Mouse (Mus musculus) embryo, embryonic 10 days (tissue): ENCODE measurements at regions not wholly inside any gene's neighbourhood (a gene's known extent, or its start where the extent isn't known, plus 50 kb on each side); places are given as distances from the start of the nearest gene placed in this dataset.

Experiments used
- DNase-seq: peaks from one replicate; pipeline ENCODE4 v3.0.0-alpha.2; 2015; ENCODE audit warnings: low spot score

DNA sequence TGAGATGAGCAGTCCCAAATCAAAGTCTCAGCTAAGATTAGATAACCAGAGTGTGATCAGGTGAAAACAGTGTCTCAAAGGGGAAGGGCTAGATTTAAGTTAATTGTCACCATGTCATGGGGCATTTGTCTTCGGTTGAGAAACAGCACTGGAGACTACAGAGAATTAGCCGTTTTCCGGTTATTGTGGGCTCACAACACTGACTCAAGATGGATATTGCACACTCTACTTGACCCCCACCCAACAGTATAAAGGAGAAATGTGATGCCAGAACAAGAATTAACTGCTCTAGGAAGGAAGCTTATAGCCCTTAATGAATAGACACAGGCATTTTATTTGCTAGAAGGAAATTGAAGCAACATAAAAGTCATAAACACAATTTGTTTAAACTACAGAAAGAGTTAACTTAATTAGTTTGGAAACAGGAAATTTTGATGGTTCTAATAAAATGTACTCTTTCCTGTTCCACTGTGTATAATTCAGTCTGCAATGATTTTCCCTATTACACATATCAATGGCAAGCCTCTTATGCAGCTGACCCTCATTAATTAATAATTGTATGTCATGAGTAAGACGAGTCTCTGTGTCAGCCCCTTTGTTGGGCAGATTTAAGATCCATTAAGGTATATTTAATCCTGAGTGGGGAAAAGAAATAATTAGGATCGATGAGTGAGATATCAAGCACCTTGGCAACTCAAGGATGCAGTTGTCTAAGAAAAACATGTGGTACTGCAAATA lies 277.4 kb upstream of the Tmeff2 start:
- no peak for DNase-seq

- no peak for DNase-seq
These were observed 271.4 kb upstream of the Tmeff2 start for GRCm38 (mm10) chr1:50629000-50629399.

DNA sequence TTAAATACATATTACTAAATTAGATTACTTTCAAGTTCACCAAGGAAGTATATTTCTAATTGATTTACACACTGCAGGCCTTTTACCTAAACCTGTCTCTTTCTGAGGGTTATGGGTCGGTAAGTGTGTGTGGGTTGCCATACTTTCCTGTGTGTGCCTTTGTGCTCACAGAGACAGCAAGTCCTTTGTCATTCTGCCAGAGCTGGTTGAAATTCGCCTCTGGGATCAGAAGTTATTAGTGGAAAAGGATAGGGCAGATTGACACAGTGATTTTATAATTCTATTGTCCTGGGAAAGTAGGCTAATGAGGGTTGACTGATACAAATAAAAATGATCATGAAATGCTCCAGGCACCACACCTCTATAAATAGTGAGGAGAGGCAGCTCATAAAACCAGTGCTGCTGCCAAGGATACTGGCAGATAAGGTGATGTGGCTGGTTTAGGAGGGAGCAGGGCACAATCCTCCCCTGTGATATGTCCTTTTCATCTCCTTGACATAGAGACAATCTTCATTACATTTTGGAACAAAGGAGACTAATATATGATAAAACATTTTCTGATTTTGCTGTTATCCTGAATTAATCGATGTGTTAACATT lies 270.9 kb upstream of the Tmeff2 start:
- DNase-seq, result no peak

GRCm38 (mm10) chr1:50637992-50638391 lies 262.5 kb upstream of the Tmeff2 start:
- no peak for DNase-seq

GRCm38 (mm10) chr1:50646931-50647674 lies 253.3 kb upstream of the Tmeff2 start:
- no peak for DNase-seq

- DNase-seq, result peak; percentile 55
These were observed 248.3 kb upstream of the Tmeff2 start for GRCm38 (mm10) chr1:50651974-50652665.

DNA sequence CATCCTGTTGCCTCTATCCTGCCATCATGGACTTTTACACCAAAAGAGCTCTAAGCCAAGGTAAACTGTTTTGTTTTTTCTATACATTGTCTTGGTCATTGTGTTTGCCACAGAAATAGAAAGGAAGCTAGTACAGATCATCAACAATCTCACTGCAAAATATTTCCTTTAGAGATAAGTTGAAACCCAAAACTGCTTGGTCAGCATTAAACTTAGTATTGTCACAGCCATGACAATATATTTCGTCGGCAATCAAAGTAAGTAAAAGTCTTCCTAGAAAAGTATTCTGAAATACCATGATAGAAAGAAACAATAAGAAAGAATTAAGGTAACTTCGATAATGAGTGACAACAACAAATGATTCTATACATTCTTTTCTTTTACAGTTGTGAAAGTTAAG lies 235.3 kb upstream of the Tmeff2 start:
- no peak for DNase-seq

DNA sequence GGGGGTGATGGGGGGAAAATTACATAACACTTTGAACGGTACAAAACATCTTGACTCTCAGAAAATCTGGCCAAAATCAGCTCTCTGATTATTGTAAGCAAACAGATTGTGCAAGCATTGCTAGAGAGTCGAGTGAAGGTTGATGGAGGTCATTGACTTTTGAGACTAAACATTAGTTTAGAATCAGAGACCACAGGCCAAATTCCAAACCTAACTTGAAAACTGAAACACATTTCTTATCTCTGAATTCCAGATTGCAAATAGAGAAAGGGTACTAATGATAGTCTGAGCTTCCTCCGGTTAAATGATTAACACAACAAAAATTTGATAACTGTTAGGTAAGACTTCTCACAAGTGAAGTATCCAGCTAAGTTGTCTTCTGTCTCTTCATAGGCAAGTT lies 217.5 kb upstream of the Tmeff2 start:
- DNase-seq, result no peak

- no peak for DNase-seq
These were observed 215.1 kb upstream of the Tmeff2 start for GRCm38 (mm10) chr1:50685361-50685760.

DNA sequence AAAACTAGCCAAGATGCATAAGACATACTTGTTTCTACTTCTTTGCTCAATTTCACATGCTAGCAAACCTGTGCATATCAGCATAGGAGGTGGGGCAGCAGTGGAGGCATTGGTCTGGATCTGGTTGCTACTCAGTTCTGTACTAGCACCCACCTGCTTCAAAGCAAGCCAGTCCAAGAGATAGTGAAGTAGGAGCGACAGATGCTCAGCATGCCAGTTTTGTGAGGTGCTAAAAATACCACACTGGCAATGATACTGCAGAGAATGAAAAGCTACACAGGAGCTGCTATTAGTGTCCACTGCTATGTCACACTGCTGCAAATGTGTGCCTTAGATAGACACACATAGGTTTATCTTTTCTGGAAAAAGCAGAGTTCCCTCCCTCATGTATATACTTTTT lies 203.5 kb upstream of the Tmeff2 start:
- no peak for DNase-seq

DNA sequence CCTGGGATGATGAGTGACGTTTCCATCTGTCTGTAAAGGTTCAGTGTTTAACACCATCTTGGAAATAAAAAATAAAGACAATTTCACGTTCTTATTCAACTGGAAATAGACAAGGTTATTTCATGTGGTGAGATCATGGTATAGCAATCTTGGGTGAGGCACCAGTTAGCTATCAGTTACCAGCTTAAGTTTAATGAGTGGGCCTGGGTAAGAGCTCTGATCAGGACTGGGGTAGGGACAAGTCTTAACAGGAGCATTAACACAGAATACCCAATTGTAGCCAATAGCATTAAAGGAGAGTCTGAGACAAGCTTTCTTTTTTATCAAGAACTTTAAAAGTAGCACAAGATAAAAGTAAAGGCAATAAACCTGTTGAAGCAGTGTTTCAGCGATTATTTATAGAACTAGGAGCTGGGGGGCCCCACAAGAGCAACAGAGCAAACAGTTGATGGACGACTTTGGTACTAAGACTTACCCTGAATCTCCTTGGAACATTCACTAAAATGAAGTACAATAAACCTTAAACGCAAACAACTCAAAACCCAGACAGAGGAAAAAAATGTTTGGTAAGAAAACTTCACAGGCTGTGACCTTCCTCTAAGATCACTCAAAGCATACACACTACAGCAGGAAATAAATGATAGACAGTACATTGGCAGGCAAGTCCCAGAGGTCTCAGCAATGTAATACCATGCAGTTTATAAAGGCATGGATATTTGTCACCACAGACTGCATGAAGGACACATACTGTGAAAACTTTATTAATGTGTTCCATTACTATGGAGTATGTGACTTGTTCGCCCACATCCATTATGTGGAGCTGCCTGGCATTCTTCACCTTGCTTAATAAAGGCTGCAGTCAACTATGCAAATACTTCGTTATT lies 202.9 kb upstream of the Tmeff2 start:
- DNase-seq, result no peak

DNA sequence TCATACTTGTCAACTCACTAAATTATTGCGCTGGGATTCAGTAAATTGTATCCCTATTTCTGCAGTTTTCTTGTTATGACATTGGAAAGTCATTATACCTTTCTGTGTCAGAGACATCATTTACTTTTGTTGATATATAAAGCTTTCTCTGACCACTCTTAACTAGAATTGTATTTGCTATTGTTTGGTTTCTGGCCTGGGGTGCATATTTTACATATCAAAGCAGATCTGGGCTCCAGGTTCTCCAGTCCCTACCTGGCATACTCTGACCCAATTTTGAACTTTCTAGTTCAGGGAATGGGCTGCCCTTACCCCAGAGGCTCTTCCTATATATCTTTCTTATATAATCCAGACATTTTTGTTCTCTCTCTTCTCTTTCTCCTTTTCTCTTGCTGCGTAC lies 195.8 kb upstream of the Tmeff2 start:
- DNase-seq, result no peak

- no peak for DNase-seq
These were observed 155.4 kb upstream of the Tmeff2 start for GRCm38 (mm10) chr1:50745049-50745448.

GRCm38 (mm10) chr1:50770211-50770610 lies 130.2 kb upstream of the Tmeff2 start:
- DNase-seq, result no peak

GRCm38 (mm10) chr1:50795264-50795663 lies 105.2 kb upstream of the Tmeff2 start:
- peak; percentile 22 for DNase-seq

DNA sequence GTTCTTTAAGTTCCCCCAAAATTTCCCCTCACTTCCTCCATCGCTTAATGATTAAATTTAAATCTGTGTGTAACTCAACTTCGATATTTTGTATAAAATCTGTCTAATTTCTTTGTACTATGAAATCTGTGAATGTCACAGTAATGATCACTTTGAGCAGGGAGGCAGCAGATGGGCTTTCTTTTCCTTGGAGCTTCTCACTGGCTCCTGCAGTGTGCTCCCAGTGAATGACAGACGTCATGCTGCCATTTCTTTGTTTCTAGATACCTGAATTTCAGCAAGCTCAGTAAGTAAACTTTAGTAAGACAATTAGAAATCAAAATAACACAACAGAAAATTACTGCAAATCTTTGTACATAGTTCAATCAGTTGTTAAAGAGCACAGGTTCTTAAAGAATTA lies 102.3 kb upstream of the Tmeff2 start:
- DNase-seq, result no peak

DNA sequence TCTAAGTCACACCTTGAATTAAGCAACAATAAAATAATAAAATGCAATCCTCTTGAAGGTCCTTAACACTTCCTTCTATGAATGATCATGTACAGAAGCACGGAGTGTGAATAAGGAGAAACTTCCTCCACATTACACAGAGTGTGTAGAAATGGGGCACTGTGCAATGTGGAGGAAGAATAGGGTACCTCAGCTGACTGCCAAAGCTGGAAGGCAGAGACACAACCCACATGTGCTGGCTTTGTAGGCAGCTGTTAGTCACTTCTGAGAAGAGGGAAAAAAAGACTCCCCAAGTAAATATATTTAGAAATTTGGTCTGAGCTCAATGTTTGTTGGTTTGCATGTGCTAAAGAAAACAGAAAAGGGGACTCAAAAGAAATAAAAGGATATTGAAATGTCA lies 94.1 kb upstream of the Tmeff2 start:
- DNase-seq, result no peak

- no peak for DNase-seq
These were observed 93.6 kb upstream of the Tmeff2 start for GRCm38 (mm10) chr1:50806821-50807220.

DNA sequence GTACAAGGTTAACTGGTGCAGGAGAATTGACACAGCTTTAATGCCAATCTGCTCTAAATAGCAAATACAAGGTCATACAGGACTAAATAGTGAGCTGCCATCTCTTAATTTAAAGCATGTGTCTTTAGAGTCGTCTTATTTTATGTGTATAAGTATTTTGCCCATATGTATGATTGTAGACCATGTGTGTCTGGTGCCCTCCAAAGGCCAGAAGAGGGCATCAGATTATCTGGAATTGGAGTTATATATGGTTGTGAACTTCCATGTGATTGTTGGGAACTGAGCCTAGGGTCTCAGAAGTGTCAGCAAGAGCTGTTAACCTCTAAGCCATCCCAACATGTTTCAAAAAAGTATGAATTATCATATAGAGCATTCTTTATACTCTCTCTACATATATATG lies 68.8 kb upstream of the Tmeff2 start:
- DNase-seq, result no peak

- no peak for DNase-seq
These were observed 64.3 kb upstream of the Tmeff2 start for GRCm38 (mm10) chr1:50836123-50836522.

DNA sequence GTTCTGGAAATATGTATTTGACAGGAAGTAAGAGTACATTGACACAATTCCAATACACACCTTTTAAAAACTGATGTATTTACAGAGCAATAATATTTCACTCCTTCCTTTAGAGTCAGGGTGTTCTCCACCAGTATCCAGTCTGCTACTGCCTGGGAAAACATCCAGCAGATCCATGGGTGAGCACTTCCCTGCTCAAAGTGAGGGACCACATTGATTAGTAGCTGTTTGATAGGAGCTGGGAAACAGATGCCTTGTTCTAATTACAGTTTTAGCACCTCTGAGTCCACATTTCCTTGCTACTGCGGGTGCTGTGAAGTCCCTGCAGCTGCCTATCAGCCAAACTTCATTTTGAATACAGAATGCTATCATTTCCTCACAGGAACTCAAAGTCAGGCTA lies 53.3 kb upstream of the Tmeff2 start:
- no peak for DNase-seq
